Mouse (Mus musculus) macrophage (primary cell): Measurements from ENCODE around the gene Prps1l1. TPM values are rescaled to one million over a fixed set of nuclear protein-coding genes. Genes with fewer than 3 reads are reported as not detected.

Experiments used
- H3K27ac ChIP-seq: fragments of 350-480 bp; formaldehyde crosslinking; 2 replicates; pipeline ENCODE4 v1.9.0; 2021
- H3K36me3 ChIP-seq: fragments of 350-480 bp; formaldehyde crosslinking; 2 replicates; pipeline ENCODE4 v1.9.0; 2021; ENCODE audit errors: inconsistent target
- H3K4me3 ChIP-seq: fragments of 350-480 bp; formaldehyde crosslinking; 2 replicates; pipeline ENCODE4 v1.9.0; 2021; ENCODE audit errors: inconsistent target
- H3K79me2 ChIP-seq: fragments of 350-480 bp; formaldehyde crosslinking; 2 replicates; pipeline ENCODE4 v1.9.0; 2021; ENCODE audit errors: inconsistent target
- WGBS: methylation state at CpG from one replicate; pipeline ENCODE4 v1.1.7; 2026; ENCODE audit warnings: inconsistent platforms; ENCODE audit not compliant: missing documents; 5-methylcytosine and 5-hydroxymethylcytosine counted together
- polyA plus RNA-seq: library from polyadenylated mRNA; stranded (reverse); fragments of 250-400 nt; gene quantifications from 3 replicates; pipeline ENCODE4 v1.2.4, GENCODE M21; 2018; ENCODE audit warnings: inconsistent platforms

Gene Prps1l1
- polyA plus RNA-seq, 1 experiment from 2014 or later, result not detected

GRCm38 (mm10) chr12:35011462-35011861 is 26.9 kb downstream of the Prps1l1 start:
- 18% methylated on average over 1 of the region's 1 CpGs for WGBS
- no peaks in the 10 kb centered on the region for H3K36me3 ChIP-seq
- H3K4me3 ChIP-seq, result no peak overlapping the region
- no peaks in the 10 kb centered on the region for H3K79me2 ChIP-seq
- H3K27ac ChIP-seq, result no peak overlapping the region

- 64% methylated on average over 2 of the region's 2 CpGs for WGBS
- no peaks in the 10 kb centered on the region for H3K36me3 ChIP-seq
- no peak overlapping the region for H3K4me3 ChIP-seq
- no peaks in the 10 kb centered on the region for H3K79me2 ChIP-seq
- H3K27ac ChIP-seq, result no peak overlapping the region
These were observed 29.4 kb downstream of the Prps1l1 start for GRCm38 (mm10) chr12:35013950-35014349.

- Histone ChIP-seq H3K4me3 (no peak overlapping the region), H3K79me2 (no peaks in the 10 kb centered on the region), H3K27ac (no peak overlapping the region), H3K36me3 (no peaks in the 10 kb centered on the region)
- WGBS, result 81% methylated on average over 3 of the region's 3 CpGs
These were observed 31.5 kb downstream of the Prps1l1 start for GRCm38 (mm10) chr12:35016056-35016455.

GRCm38 (mm10) chr12:35016481-35017250 is 32.1 kb downstream of the Prps1l1 start:
- 79% methylated on average over 9 of the region's 9 CpGs for WGBS
- no peaks in the 10 kb centered on the region for H3K36me3 ChIP-seq
- no peak overlapping the region for H3K4me3 ChIP-seq
- no peaks in the 10 kb centered on the region for H3K79me2 ChIP-seq
- no peak overlapping the region for H3K27ac ChIP-seq

- no peak overlapping the region for H3K4me3 ChIP-seq
- H3K27ac ChIP-seq, result peak overlapping the region; percentile 52
- H3K79me2 ChIP-seq, result no peaks in the 10 kb centered on the region
- no peaks in the 10 kb centered on the region for H3K36me3 ChIP-seq
- WGBS, result 3% methylated on average over 8 of the region's 9 CpGs
These were observed 34.2 kb downstream of the Prps1l1 start for GRCm38 (mm10) chr12:35018679-35019237.

GRCm38 (mm10) chr12:35021285-35021684 is 36.7 kb downstream of the Prps1l1 start:
- WGBS, result 95% methylated on average over 9 of the region's 9 CpGs
- Histone ChIP-seq H3K36me3 (no peaks in the 10 kb centered on the region), H3K27ac (no peak overlapping the region), H3K79me2 (no peaks in the 10 kb centered on the region), H3K4me3 (no peak overlapping the region)

GRCm38 (mm10) chr12:35022066-35022465 is 37.5 kb downstream of the Prps1l1 start:
- H3K36me3 ChIP-seq, result no peaks in the 10 kb centered on the region
- 94% methylated on average over 10 of the region's 10 CpGs for WGBS
- no peaks in the 10 kb centered on the region for H3K79me2 ChIP-seq

GRCm38 (mm10) chr12:35025916-35026432 is 41.4 kb downstream of the Prps1l1 start:
- H3K27ac ChIP-seq, result peak overlapping the region; percentile 27
- WGBS, result 13% methylated on average over 4 of the region's 4 CpGs
- no peak overlapping the region for H3K4me3 ChIP-seq
- H3K79me2 ChIP-seq, result no peaks in the 10 kb centered on the region
- H3K36me3 ChIP-seq, result no peaks in the 10 kb centered on the region

More at GRCm38 (mm10) chr12:35022066-35022465, 37.5 kb downstream of the Prps1l1 start:
- Histone ChIP-seq H3K27ac (no peak overlapping the region), H3K4me3 (no peak overlapping the region)

- H3K79me2 ChIP-seq, result no peaks in the 10 kb centered on the region
- no peak overlapping the region for H3K4me3 ChIP-seq
- no peak overlapping the region for H3K27ac ChIP-seq
- WGBS, result no CpG with 5 or more reads among the region's 1 CpGs
- no peaks in the 10 kb centered on the region for H3K36me3 ChIP-seq
These were observed 43.0 kb downstream of the Prps1l1 start for GRCm38 (mm10) chr12:35027533-35027932.

Other genes starting within 250 kb of the Prps1l1 start
- gene Hdac9, start 67.7 kb upstream of the Prps1l1 start, polyA plus RNA-seq, result 2.4 to 14.1 TPM (median 2.6 TPM) in 3 replicates
- 39.4 to 55.8 TPM (median 52.3 TPM) in 3 replicates for gene Snx13, start 62.4 kb downstream of the Prps1l1 start, polyA plus RNA-seq